Mouse (Mus musculus): ENCODE data around the gene Slc16a11. TPM values are rescaled to one million over a fixed set of nuclear protein-coding genes. Genes with fewer than 3 reads are reported as not detected.

Slc16a11 gene
- polyA plus RNA-seq, 1 experiment from 2014 or later: 1.5 TPM

DNA sequence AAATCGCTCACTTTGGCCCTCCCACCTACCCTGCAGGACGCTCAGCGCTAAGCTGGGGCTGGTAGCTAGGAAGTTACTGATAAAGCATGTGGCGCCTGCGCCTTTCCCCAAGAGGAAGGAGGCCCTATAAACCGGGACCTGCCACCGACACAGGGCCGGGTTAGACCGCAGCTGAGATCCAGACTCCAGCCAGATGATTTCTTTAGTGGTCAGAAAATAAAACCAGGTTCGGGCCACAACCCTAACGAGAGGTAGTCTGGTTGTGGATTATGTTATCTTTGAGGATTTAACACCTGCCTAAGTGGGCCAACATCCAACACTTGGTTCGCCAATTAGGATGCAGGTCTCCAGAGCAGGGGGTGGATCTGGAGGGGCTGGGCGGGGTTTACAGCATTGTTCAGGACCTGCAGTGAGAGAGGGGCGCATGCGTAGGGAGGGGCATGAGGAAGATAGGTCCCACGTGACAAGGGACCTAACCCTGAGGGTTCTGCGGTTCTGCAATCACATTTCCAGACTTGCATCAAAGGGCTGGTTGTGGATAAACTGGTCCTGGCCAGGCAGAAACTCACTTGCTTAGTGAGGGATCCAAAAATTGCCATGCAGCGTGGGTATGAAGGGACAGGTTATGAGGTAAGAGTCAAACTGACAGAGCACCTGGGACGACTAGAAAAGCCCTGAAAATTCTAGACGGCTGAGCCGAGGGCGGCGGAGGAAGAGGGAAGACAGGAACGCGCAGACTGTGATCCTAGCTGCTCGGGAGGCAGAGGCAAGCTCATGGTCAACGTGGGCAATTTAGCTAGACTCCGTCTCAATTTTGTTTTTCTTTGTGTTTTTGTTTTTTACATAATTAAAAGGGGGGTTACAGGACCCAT is 8.4 kb downstream of the Slc16a11 start, which contains the start of gene Slc16a13:
Gene Slc16a13 (minus strand): TSS at position 334 of the 872 bp plus-strand sequence.
- Histone ChIP-seq H3K9me3 (no peaks in the 10 kb centered on the region), H3K36me3 (peaks cover 22% of the 10 kb centered on the region), H3K4me3 (peak within 1 kb of the TSS; percentile 73), H3K4me1 (replicated peaks) (peaks cover 44% of the 10 kb centered on the region), H3K27me3 (ENCODE audit: insufficient read depth, poor library complexity, severe bottlenecking) (peaks cover 67% of the 10 kb centered on the region), H3K27ac (peak within 1 kb of the TSS; percentile 93)
- peak; percentile 95 for DNase-seq (ENCODE audit: low spot score)
- under 1% methylated on average over 28 of the region's 28 CpGs for WGBS

DNA sequence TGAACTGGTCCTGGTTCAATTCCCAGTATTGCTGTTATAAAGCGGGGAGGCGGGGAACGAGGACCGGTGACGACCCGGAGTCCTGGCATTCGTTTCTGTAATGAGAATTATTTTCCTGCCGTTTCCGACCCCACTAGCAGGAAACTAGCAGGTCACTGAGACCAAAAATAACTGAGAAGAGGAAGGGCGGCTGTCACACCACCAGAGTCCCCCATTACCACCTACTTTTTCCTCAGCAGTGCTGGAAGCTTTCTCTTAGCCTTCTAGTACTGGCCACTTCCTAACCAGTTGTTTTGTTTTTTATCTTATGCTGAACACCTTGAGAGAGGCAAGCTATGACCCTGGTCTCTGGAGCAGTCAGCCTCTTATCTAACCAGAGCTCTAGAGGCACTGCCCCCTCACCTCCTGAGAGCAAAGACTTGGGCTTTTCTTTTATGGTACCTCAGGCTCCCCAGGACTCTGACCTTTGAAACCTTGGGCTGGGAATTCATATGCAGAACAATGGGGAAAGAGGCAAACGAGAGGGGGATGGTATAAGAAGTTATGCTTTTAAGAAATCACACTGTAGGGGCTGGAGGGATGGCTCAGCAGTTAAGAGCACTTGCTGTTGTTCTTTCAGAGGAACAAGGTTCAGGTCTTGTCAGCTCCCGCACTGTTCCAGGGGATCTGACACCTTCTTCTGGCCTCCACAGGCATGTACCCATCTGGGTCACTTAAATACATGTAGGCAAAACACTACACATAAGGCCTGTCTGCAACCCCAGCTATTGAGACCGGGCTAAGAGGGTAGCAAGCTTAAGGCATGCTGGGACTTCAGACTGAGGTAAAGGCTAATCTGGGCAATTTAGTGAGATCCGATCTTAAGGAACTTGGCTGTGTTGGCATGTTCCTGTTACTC is 9.3 kb downstream of the Slc16a11 start:
- Histone ChIP-seq H3K27ac (peak overlapping the region; percentile 93), H3K36me3 (peaks cover 21% of the 10 kb centered on the region), H3K4me1 (replicated peaks) (peaks cover 52% of the 10 kb centered on the region), H3K4me3 (peak overlapping the region; percentile 73), H3K27me3 (ENCODE audit: insufficient read depth, poor library complexity, severe bottlenecking) (peaks cover 67% of the 10 kb centered on the region), H3K9me3 (no peaks in the 10 kb centered on the region)
- no peak for DNase-seq (ENCODE audit: low spot score)
- 10% methylated on average over 14 of the region's 14 CpGs for WGBS

DNA sequence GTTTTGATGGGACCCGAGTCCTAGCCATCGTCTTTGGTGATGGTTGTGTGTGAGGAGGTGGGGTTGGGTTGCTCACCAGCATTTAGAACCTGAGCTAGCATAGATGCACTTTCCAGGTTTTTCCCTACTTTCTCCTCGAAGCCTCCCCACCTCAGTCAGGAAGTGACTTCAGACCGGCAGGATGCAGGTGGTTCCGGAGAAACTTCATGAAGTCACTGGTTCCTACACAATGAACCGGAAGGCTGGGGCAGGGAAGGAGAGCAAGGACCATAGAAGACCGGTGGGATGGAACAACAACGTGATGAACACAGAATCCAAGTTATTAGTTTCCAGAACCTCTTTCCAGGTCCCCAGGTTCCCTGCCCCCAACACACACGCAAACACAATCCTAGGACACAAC is 11.2 kb downstream of the Slc16a11 start:
- H3K4me1 ChIP-seq (replicated peaks): peaks cover 61% of the 10 kb centered on the region

DNA sequence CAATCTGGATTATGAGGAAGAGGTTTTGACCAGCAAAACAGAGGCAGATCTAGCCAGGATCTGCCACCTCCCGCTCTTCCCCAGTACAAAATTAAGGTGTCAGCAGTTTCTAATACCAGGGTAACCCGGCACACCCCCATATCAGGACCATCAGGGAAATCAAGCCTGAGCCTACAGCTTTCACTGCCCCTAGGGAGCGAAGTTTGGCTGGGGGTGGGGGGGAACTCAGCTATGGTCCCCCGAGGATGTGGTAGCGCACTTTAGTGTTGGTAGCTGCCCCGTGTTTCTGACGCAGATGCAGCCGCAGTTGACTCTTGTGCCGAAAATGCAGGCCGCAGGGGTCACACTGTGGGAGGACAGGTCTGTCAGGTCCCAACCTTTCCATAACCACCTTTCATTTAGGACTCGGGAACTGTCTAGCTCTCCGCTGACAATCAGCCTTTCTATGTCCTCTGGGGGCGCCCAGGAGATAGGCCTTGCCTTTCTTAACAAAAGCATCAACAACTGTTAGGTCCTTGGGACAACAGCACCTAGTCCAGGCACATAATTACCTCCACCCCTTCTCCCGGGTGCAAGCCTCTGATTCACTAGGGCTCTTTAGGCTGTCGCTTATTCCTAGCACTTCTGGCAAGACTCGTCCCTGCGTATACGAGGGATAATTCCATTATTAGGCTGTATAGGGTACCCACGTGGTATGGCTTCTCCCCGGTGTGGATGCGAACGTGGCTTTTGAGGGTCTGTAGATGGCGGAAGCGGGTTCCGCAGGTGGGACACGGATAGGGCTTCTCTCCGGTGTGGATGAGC is 13.4 kb downstream of the Slc16a11 start:
- H3K27ac ChIP-seq: 0 out of 2 replicates have a peak overlapping the region, but pooled peaks have one; percentile 40
- peak overlapping the region; percentile 39 for H3K4me3 ChIP-seq
- no peaks in the 10 kb centered on the region for H3K36me3 ChIP-seq
- WGBS: 17% methylated on average over 27 of the region's 27 CpGs
- no peaks in the 10 kb centered on the region for H3K9me3 ChIP-seq
- peak; percentile 29 for DNase-seq (ENCODE audit: low spot score)
- H3K4me1 ChIP-seq (replicated peaks): peaks cover 61% of the 10 kb centered on the region
- H3K27me3 ChIP-seq (ENCODE audit: insufficient read depth, poor library complexity, severe bottlenecking): peaks cover 85% of the 10 kb centered on the region

More for the DNA sequence above, 11.2 kb downstream of the Slc16a11 start:
- no peak for DNase-seq (ENCODE audit: low spot score)
- 88% methylated on average over 9 of the region's 9 CpGs for WGBS
- Histone ChIP-seq H3K9me3 (no peaks in the 10 kb centered on the region), H3K4me3 (no peak overlapping the region), H3K27me3 (ENCODE audit: insufficient read depth, poor library complexity, severe bottlenecking) (peaks cover 69% of the 10 kb centered on the region), H3K27ac (no peak overlapping the region), H3K36me3 (0 out of 2 replicates have a peak, but pooled peaks cover 3% of the 10 kb centered on the region)

DNA sequence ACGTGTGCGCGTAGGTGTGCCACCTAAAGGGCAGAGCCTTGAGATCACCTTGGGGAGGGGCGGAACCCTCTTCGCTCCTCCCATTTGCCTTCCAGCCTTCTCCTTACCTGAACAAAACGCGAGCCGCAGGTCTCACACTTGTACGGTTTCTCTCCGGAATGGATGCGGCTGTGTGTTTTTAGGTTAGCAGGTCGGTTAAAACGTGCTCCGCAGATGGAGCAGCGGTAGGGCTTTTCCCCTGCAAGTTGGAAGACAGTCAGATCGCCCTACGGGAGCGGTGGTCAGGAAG is 14.0 kb downstream of the Slc16a11 start:
- Histone ChIP-seq H3K27ac (0 out of 2 replicates have a peak overlapping the region, but pooled peaks have one; percentile 40), H3K4me1 (replicated peaks) (peaks cover 56% of the 10 kb centered on the region), H3K4me3 (peak overlapping the region; percentile 39), H3K9me3 (no peaks in the 10 kb centered on the region), H3K27me3 (ENCODE audit: insufficient read depth, poor library complexity, severe bottlenecking) (peaks cover 90% of the 10 kb centered on the region), H3K36me3 (no peaks in the 10 kb centered on the region)
- DNase-seq (ENCODE audit: low spot score): no peak
- WGBS: 7% methylated on average over 18 of the region's 18 CpGs

DNA sequence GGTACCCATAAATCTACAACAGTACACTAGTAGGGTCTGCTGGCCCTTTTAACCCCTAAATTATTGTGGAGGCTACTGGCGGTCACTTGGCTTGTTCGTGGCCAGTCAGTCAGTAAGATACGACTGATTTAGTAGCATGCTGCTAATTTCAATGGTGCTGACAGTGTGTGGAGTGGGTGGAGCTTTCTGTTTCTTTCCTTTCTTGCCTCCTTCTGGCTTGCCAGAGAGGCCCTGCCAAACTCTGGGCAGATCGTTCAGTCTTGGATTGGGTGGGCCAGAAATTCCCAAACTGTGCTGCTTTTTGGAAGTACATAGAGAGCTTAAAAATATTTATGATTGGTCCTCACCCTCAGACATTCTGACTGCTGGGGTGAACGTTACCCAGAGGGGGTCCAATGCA is 14.6 kb downstream of the Slc16a11 start:
- Histone ChIP-seq H3K27me3 (ENCODE audit: insufficient read depth, poor library complexity, severe bottlenecking) (peaks cover 93% of the 10 kb centered on the region), H3K4me1 (replicated peaks) (peaks cover 52% of the 10 kb centered on the region), H3K9me3 (no peaks in the 10 kb centered on the region), H3K4me3 (peak overlapping the region; percentile 39; the same call in 1 of the 2 replicates), H3K36me3 (no peaks in the 10 kb centered on the region), H3K27ac (no peak overlapping the region)
- 44% methylated on average over 5 of the region's 5 CpGs for WGBS
- DNase-seq (ENCODE audit: low spot score): no peak

DNA sequence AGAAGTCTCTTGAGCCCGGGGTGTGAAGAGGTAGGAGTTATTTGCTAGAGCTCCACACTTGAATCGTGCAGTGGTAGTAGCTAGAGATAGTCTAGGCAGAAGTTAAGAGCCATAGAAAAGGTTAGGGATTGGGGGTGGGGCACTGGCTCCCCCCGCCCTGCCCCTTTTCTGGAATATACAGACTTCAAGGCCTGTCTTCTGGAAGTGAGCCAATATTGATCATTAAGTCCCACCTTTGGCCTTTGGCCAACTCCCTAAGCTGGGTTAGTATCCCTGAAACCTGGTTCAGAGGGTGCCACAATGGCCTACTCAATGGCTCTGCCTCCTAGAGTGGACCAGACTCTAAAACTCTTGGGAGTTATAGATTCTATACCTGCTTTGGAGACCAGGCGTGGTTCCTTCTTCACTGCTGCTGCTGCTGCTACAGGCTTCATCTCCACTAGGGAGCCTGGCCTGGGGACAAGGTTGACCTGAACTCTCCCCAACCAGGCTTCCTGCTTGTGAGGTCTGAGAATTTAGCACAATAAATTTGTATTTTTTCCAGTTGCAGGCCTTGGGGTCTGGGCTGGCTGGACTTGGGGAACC is 15.2 kb downstream of the Slc16a11 start:
- H3K27me3 ChIP-seq (ENCODE audit: insufficient read depth, poor library complexity, severe bottlenecking): peaks cover 88% of the 10 kb centered on the region
- H3K36me3 ChIP-seq: no peaks in the 10 kb centered on the region
- H3K4me1 ChIP-seq (replicated peaks): peaks cover 54% of the 10 kb centered on the region
- no peak overlapping the region for H3K27ac ChIP-seq
- no peaks in the 10 kb centered on the region for H3K9me3 ChIP-seq
- WGBS: 85% methylated on average over 4 of the region's 4 CpGs
- DNase-seq (ENCODE audit: low spot score): no peak
- H3K4me3 ChIP-seq: peak overlapping the region; percentile 41; the same call in 1 of the 2 replicates

DNA sequence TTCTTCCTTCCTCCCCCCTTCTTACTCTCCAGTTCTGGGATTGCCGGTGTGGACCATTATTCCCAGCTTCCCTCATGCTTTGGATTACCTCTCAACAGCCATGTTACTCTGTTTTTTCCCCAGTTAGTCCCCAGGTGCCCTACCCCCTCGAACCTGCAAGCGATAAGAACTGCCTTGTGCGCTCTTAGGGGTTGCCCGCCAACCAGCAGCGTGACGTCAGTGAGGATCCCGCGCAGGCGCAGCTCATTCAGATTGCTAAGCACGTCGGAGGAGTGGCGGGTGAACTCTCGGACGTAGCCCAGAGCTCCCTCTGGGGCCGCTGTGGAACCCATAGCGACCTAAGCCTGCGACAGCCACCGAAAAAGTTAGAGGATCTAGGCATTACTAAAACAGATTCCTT is 16.3 kb downstream of the Slc16a11 start:
- Histone ChIP-seq H3K27me3 (ENCODE audit: insufficient read depth, poor library complexity, severe bottlenecking) (peaks cover 88% of the 10 kb centered on the region), H3K27ac (peak overlapping the region; percentile 71), H3K4me1 (replicated peaks) (peaks cover 65% of the 10 kb centered on the region), H3K36me3 (no peaks in the 10 kb centered on the region), H3K9me3 (no peaks in the 10 kb centered on the region), H3K4me3 (peak overlapping the region; percentile 41)
- peak; percentile 80 for DNase-seq (ENCODE audit: low spot score)
- under 1% methylated on average over 19 of the region's 19 CpGs for WGBS

DNA sequence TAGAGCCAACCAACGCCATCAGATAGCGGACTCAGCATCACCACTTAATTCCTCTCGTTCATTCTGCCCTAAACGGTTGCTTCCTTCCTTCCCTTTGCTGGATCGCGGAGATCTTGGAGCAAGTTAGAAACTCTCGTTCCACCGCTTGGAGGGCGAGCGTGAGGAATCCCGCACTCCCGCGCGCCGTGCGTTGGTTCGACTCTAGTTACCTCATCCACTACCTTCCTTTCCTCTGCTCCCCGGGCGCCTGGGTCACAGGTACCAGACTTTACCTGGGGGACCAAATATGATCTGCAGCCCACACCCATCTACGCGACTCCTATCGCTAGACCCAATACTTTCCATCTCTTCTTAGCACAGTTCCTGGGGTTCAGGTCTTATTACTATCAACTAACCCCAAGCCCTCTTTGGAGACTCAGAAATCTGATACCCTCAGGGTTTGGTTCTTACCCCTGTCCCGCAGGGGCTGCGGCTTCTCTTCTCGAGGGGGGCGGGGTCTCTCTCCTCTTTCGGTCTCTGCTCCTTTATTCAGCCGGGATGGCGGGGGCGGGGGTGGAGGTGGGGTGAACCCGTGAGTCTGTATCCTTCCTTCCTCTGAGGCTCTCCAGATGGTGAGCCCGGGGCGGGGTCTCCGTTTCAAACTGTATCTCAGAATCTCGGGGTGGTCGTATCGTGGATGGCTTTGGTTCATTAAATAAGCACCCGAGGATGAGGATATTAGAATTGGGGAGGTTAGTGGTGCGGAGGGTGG is 16.9 kb downstream of the Slc16a11 start, which contains the start of gene Bcl6b:
Gene Bcl6b (minus strand): TSS at position 539 of the 751 bp plus-strand sequence.
- peak within 1 kb of the TSS; percentile 41 for H3K4me3 ChIP-seq
- H3K27me3 ChIP-seq (ENCODE audit: insufficient read depth, poor library complexity, severe bottlenecking): peaks cover 85% of the 10 kb centered on the region
- peak; percentile 34 for DNase-seq (ENCODE audit: low spot score)
- peak within 1 kb of the TSS; percentile 78 for H3K27ac ChIP-seq
- H3K9me3 ChIP-seq: no peaks in the 10 kb centered on the region
- WGBS: 3% methylated on average over 39 of the region's 39 CpGs
- peaks cover 5% of the 10 kb centered on the region for H3K36me3 ChIP-seq
- peaks cover 71% of the 10 kb centered on the region for H3K4me1 ChIP-seq (replicated peaks)

DNA sequence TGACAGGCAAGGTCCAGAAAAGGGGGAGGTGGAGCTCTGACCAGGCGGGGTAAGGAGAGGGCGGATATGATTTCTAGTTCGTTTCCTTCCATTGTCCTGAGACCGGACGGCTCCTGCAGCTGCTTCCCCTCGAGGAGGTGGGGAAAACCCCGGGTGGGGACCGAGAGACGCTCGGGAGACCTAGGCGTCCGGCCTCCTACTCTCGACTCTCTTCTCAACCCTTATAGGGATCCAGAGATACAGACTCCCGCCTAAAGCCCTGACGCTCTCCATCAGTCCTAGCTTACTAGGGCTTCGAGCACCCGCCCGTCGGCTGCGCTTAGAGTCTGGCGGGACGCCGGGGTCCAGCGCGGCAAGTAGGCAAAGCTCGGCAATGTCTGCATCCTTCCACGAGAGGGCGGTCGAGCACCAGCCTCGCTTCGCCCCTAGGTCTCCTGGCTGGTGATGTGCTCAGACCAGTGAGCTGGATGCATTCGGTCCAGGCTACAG is 17.7 kb downstream of the Slc16a11 start:
- H3K36me3 ChIP-seq: peaks cover 14% of the 10 kb centered on the region
- H3K4me1 ChIP-seq (replicated peaks): peaks cover 79% of the 10 kb centered on the region
- peak overlapping the region; percentile 41 for H3K4me3 ChIP-seq
- H3K9me3 ChIP-seq: no peaks in the 10 kb centered on the region
- peak; percentile 87 for DNase-seq (ENCODE audit: low spot score)
- peaks cover 77% of the 10 kb centered on the region for H3K27me3 ChIP-seq (ENCODE audit: insufficient read depth, poor library complexity, severe bottlenecking)
- under 1% methylated on average over 32 of the region's 32 CpGs for WGBS
- peak overlapping the region; percentile 78 for H3K27ac ChIP-seq

DNA sequence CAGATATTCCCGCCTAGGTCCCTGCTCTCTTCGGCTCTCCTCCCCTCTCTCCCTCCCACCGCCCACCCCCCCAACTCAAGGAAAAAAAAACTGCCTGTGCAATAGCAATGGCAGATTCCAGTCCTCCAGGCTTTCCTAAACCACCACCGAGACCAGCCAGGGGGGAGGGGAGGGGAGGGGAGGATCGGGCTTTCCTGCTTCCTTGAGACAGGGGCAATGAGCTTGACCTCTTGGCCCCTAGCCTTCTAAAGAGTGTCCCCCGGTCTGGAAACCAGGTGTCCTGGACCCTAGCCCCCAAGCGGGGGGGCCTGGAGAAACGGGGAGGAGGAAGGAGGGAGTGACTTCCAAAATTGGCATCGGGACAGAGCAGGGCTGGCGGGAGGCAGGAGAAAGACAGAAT is 20.0 kb downstream of the Slc16a11 start:
- H3K4me1 ChIP-seq (replicated peaks): peaks cover 81% of the 10 kb centered on the region
- 10% methylated on average over 10 of the region's 10 CpGs for WGBS
- H3K27me3 ChIP-seq (ENCODE audit: insufficient read depth, poor library complexity, severe bottlenecking): peaks cover 54% of the 10 kb centered on the region
- peak overlapping the region; percentile 51 for H3K4me3 ChIP-seq
- H3K36me3 ChIP-seq: peaks cover 24% of the 10 kb centered on the region
- no peaks in the 10 kb centered on the region for H3K9me3 ChIP-seq
- peak overlapping the region; percentile 87 for H3K27ac ChIP-seq
- DNase-seq (ENCODE audit: low spot score): peak; percentile 77
